Mouse (Mus musculus) common myeloid progenitor, adult 5-6 weeks (primary cell): ENCODE results near the gene Ihh. TPM values are rescaled to one million over a fixed set of nuclear protein-coding genes. Genes with fewer than 3 reads are reported as not detected.

Experiments
- ATAC-seq: replicated peaks from 2 replicates; pipeline ENCODE4 v1.8.0; 2016; ENCODE audit warnings: low read depth, mild to moderate bottlenecking, moderate TSS enrichment, inconsistent platforms; ENCODE audit not compliant: poor library complexity, severe bottlenecking
- total RNA-seq: library from RNA; stranded (forward); fragments of 200-1000, 187-1606 nt; gene quantifications from 2 replicates; pipeline ENCODE4 v1.2.3, GENCODE M21; 2017

The Ihh gene
- total RNA-seq: not detected in 2 replicates

DNA sequence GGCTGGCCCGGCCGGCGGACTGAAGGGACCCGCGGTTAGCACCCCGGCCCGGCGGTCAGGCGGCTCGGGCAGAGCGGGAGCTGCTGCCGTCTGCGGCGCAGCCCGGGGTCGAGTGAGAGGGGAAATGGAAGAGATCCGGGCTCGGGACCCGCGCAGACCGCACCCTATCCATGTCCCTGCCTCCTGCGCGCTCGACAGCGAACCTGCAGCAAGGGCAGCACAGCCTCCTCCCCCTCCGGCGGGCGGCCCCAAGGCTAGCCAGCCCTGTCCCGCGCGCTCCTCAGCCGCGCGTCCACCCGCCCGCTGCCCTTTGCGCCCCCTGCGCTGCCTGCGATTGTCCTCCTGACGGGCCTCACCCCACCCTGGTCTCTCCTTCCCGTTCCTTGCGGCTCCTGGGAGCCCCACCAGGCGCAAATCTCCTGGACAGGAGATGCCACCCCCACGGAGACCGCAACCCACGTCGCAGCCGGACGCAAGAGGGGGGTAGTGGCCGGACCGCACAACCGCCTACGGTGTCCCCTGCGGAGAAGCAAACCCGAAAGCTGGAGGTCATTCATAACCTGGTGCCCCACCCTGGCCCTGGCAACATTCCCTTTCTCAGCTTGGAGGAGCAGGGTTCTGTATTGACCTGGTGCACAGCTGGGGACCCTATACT, at the start of gene Ihh:
Gene Ihh, minus strand, starts transcription at position 117 of the 655 bp plus-strand sequence.
- ATAC-seq: no peak

DNA sequence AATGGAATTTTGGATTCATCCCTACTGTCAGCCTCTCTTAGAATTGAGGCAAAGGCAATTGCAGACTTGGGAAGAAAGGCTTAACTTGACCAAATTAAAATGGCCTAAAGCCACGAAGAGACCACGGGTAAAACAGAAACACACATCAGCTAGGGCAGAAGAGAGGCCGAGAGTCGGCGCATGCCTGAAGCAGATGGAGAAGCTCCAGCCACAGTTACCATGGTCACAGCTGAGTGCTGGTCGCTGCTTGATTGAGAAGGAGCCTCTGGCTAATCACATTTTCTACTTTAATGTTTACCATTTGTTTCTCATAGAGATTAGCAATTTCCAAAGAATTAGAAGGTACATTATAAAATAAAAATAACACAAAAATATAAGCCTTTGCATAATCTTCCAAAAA, 49.7 kb upstream of the Ihh start:
- no peak for ATAC-seq

DNA sequence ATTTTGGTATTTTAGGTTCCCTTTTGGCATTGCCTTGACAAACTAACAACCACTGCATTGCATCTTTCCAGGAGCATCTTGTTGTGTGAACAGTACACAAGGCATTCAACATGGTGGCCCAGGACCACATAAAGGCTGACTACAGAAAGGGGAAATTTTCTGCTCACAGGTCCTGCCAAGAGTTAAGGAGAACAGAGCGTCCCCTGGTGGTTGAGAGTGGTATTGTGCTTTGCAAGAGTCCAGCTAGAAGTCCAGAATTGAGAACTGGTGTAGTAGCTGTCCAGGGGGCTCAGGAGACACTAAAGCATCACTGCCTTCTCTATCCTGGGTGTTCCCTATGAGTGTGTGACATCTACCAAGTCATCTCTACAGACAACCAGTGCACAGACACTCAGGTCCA, 49.0 kb upstream of the Ihh start:
- ATAC-seq: peak; percentile 55; the same call in 1 of the 2 replicates

DNA sequence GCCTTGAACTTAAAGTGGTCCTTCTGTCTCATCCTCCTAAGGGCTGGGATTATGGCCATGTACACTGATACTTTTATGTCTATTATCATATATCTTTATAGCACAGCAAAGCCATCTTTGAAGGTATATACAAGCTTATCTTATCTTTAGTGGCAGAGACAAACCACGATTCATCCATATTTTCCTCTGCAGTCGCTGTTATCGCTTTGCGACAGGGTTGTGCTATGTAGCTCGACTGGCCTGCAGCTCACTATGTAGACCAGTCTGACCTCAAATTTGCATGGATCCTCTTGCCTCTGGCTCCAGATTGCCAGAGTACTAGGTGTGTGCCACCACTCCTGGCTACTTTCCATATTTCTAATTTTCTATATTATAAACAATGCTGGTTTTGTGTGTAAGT, 47.7 kb upstream of the Ihh start:
- ATAC-seq: no peak

DNA sequence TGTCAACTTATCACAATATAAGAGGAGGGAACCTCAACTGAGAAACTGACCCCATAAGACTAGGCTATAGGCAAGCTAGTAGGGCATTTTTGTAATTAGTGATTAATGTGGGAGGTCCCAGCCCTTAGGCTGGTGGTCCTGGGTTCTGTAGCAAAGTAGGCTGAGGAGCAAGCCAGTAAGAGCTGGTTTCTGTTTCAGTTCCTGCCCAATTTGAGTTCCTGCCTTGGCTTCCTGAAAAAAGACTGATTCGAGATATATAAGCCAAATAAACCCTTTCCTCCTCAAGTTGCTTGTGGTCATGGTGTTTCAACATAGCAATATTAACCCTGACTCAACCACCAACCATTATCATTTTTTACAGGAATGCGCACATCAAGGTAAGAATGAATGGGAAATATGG, 45.8 kb upstream of the Ihh start:
- ATAC-seq: peak; percentile 76

DNA sequence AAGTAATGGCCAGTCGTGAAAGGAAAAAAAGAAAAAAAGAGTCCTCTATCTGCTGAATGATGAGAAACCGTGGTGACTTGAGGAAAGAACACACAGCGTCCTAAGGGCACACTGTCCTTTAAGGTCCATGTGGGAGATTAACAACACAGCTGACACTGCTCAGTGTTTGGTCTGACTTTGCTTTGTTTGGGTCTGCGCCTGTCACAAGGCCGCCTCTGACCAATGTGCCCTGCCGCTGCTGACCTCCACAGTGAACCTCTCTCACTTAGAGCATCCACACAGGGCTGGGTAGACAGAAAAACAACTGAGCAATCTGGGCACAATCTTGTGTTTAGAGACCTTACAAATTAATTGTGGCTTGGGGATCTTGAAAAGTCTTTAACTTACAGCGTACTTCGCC, 25.5 kb upstream of the Ihh start:
- no peak for ATAC-seq

DNA sequence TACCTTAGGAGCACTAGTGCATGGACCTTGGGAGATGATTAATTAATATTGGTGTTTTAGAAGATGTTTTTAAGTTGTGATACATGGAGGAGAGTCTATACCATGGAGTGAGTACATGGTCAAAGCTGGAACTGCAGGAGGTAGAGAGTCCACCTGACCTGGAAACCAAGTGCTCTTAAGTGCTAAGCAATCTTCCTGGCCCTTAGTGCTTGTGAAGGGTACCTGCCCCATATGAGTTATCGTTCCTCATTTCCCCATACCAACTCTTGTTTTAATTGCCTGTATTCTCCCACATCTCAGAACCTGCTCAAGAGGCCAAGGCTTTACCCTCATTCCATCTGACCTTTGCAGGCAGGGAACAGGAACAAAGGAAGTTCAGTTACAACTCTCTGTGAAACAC, 24.5 kb upstream of the Ihh start:
- ATAC-seq: no peak

DNA sequence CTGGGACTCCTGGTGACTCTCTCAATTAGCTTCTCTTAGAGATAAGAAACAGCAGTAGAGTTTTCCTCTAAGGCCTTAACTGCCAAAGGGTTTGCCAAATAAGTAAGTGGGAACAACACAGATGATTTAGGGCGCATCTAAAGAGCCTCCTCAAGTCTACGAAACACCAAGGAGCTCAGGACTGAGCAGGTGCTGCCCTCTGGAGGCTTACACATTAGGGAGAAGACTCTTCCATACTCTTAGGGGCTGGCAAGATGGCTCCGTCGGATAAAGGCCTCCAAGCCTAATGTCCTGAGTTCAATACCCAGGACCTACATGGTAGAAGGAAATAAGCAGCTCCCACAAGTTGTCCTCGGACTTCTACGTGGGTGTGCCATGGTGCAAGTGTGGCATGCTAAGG, 22.1 kb upstream of the Ihh start:
- ATAC-seq: no peak

DNA sequence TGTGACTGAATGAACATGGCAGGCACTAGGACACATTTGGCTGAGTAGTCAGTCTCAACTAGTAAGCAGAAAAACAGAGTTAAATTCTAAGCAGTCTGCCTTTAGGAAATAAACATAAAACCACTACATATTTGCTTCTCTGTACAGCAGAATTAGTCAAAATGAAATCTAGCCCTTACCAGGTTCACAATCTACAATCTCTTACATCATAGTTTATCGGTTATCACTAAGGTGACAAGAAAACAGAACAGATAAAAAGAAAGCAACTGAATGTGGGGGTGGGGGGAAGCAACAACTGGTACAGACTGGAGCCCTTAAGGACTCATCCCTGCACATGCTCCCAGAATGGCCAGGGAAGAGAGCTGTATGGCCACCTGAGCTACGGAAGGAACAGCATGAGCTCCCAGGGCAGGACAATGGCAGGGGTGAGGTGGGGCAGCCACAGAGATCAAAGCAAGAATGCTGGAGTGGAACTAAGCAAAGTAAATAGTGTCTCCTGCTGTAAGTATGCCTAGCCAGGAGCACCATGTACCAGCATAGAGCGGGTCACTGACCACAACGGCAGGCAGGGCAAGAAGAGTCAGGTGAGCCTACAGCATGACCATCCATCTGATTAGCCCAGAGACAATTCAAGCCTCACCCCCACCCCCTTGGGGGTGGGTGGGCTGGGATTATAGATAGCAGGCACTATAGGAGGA, 20.0 kb upstream of the Ihh start:
- no peak for ATAC-seq

DNA sequence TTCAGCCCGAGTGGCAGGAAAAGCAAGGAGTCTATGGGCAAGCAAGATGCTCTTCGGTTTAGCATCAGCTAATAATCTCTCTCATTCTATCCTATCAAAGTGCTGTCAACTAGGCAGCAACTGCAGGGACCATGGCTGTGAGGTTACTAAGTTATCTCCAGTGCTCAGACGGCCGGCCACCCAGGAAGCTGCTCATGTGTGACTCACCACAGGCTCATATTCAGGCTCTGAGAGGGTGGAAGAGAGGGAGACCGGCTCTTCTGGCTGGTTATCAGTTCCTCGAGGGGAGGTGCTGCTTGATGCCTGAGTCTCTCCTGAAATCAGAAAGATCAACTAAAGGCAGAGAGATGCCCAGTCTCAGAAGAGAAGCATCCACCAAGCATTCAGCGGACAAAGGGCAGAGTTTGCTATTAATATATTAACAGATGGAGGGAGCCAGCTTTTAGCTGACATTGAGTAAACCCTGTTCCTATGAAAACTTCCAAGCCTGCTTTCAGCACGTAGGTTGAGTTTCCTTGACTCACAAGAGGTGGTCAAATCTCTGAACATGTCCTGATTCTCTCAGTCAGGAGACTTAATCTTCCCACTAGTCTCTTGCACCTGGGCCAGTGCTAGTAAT, 16.6 kb upstream of the Ihh start:
- ATAC-seq: no peak

DNA sequence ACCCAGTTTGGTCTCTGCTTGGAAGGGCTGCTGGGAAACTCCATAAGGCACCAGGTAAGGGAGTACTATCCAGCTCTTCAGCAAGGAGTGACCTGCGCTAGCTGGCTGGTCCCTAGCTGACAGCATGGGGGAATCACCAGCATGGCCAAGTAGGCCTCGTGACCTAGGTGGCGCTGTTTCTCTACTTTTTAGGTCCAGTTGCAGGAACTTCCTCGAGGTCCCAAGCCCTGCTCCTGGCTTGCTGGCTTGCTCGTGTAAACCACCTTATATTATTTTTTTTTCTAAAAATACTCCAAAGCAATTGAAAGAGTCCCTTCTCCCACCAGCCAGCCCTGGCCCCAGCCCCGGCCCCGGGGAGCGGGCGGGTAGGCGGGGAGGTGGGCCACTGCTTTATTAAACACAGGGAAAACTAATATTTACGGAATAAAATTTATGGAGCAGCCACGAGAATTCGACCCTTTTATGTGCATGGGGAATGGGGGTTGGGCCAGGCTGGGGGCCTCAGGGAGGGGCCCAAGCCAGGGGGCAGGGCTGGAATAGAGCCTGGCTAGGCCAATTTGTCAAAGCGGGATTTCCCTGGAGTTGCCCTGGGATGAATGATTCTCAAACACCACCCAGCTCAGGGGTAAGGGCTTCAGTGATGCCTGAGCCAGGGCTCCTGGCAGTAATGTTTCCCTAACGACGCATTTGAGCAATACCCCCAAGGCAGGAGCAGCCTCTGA, 13.2 kb upstream of the Ihh start:
- peak; percentile 80 for ATAC-seq

DNA sequence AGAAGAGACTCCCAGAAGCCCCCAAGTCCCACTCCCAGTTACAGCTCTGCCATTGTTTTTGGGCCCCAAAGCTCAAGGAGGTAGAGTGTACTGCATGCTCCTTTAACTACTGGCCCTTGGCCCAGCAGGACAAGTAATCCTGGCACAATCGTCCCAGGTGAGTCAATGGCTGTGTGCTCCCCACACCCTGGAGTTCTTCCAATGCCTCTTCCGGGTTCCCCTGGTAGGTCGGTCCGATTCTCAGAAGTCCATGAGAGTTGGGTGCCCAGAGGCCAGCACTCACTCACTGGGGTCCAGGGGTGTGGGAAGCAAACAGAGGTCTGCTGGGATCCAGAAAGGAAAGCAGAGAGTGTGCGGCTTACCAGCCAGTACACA, 11.4 kb upstream of the Ihh start:
- ATAC-seq: no peak

DNA sequence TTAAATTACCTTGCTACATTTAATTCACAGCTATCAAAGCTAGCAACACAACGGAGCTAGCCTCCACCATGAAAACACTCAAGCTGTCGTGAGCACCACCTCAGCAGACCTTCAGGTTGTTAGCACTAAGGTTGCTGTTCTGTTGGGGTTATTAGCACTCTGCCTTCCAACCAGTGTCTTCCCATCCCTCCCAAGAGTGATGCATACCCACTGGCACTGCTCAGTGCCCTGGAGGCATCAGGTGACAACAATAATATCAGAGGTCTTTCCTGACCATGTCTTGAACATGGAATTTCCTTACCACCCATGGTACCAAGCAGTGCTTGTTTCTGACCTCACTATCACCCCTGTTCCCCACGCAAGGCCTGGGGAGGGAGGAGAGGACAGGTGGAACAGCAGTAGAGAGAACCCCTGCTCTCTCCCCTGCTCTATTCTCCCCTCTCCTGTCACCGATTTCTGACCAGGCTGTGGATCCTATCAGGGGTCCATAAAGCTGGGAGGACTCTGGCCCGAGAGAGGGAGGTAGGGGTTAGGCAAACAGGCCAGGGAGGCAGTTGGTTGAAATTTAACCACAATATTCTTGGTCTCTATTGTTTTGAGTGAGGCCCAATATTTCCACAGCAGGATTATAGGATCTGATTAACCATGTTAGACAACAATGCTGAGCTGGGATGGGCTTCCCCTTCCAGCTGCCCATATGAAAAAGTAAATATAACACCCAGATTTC, 10.8 kb upstream of the Ihh start:
- ATAC-seq: no peak

DNA sequence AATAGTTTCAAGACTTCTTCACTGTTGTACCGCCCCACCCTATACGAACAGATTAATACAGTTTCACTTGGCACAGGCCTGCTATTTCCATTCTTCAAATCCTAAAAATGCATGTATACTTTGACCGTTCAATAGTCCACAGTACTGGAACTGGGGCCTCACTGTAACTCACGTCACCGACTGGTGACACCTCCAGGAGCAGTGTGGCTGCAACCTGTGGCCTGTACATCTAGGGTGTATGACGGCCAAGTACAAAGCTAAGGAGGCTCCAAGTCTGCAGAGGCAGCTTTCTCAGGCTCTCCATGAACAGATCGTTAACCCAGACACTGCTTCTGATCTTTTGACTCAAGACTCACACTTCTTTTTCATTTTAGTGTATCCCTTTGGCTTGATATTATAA, 10.2 kb upstream of the Ihh start:
- no peak for ATAC-seq

DNA sequence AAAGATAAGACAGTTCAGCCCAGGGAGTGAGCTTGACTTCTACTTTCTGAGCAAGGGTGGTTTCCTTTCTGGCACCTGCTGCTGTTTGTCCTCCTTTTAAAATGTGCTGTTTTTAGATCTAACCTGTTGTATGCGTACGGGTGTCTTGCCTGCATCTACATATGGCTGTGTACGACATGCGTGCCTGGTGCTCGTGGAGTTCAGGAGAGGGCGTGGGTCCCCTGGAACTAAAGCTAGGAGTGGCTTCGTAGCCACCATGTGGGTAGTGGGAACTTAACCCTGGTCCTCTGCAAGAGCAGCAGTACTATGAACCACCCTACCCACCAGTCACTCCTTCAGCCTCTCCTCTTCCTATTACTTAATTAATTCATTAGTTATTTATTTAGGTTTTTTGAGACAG, 8.6 kb upstream of the Ihh start:
- no peak for ATAC-seq

DNA sequence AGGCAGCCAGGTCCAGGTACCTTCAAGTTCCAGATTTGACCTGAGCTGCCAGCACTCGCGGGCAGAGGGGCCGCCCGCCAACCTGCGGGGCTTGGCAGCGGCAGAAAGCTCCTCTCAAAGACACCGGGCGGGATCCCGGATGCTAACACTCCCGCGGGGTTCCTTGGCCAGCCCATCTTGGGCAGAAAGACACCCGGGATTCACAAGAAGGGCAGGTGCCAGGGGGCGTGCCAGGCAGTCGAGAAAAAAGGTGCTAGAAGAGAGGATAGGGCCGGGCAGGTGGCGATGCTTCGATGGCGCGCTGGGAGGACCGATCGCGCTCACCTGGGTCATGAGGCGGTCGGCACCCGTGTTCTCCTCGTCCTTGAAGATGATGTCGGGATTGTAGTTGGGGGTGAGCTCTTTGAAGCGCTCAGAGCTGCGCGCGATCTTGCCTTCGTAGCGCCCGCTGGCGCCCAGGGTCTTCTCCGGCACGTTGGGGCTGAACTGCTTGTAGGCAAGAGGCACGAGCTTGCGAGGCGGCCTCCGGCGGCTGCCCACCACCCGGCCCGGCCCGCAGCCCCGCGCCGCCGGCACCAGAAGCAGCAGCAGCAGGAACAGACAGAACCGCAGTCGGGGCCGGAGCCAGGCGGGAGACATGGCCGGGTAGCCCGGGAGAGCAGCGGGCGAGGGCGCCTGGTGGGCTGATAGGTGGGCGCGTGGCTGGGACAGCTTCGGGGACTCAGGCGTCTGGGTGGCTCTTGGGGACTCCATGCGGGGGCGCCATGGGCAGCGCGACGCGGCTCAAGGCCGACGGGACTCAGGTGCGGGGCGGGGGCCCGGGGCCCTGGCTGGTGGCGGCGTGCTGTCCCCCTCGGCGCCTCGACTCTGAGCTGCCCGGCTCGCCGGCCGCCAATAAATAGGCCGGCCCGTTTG, 639 bp downstream of the Ihh start:
- ATAC-seq: no peak

DNA sequence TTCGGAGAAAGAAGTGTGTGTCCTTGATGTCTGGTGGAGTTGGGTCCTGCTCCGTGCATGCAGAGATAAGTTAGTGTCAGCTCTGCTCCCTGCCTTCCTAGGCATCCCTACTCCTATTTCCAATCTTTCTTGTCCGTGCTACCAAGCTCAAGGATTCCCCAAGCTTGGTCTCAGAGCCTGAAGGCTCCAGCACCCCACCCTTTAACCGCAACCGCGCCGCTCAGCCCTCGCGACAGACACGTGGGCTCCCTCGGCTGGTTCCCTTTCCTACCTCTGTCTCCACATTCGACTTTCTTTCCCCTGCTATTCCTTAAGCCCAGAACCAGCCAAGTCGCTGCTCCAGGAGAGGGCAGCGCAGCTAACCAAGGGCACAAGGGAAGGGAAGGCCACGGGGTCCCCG, 1.4 kb downstream of the Ihh start:
- ATAC-seq: peak; percentile 66

DNA sequence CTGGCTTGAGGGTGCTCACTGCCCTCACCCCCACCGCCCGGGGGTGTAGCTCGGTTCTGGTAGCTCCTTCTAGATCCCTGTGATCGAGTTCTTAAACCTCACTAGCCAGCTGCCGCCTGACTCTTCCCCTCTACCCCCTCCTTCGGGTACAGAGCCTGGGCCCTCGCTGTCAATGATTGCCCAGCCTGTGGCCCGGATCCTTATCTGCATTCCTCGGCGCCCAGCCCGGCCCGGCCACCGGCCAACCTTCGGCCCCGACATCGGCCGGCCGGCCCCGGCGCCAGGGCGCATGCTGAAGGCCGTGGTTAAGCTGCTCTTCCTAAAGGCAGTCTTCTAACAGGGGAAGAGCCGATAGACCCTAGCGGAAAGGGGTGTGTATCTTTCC, 1.8 kb downstream of the Ihh start:
- ATAC-seq: no peak
